Mouse (Mus musculus): Measurements from ENCODE around the gene Cnga2.

- no peak for TF ChIP-seq EP300 (IDR thresholded peaks at IDR 0.05; ENCODE audit: low read depth)
- TF ChIP-seq CTCF (IDR thresholded peaks at IDR 0.05; ENCODE audit: low read depth) = peak; percentile 27
Observed at GRCm38 (mm10) chrX:71983775-71984174, 7.9 kb upstream of the Cnga2 start.
